Mouse (Mus musculus) forebrain, embryonic 14.5 days (tissue): ENCODE measurements around the gene Vmn1r4. TPM values are rescaled to one million over a fixed set of nuclear protein-coding genes. Genes with fewer than 3 reads are reported as not detected.

Experiments
- ATAC-seq: fragments of 200-750 bp; cut with Nextera tagmentation; 2 replicates; pipeline ENCODE4 v1.8.0; 2017; ENCODE audit warnings: mild to moderate bottlenecking, moderate library complexity
- DNase-seq: peaks from one replicate; pipeline ENCODE4 v3.0.0-alpha.2; 2015; ENCODE audit warnings: low spot score
- H3K27ac ChIP-seq: fragments of 300-500 bp; sonication (generic); 2 replicates; pipeline ENCODE4 v1.5.1; 2014; ENCODE audit warnings: low read depth, mild to moderate bottlenecking, control low read depth, low read length, moderate library complexity
- H3K27me3 ChIP-seq: fragments of 300-500 bp; sonication (generic); replicated peaks from 2 replicates; pipeline ENCODE4 v1.6.1; 2014; ENCODE audit warnings: low read length, control low read depth, mixed read lengths; ENCODE audit not compliant: control insufficient read depth, insufficient read depth
- H3K36me3 ChIP-seq: fragments of 300-500 bp; sonication (generic); 2 replicates; pipeline ENCODE4 v1.6.1; 2014; ENCODE audit warnings: low read length, control low read depth; ENCODE audit not compliant: control insufficient read depth, insufficient read depth
- H3K4me1 ChIP-seq: fragments of 300-500 bp; sonication (generic); 2 replicates; pipeline ENCODE4 v1.6.1; 2014; ENCODE audit warnings: antibody characterized with exemption, low read length, control low read depth; ENCODE audit not compliant: control insufficient read depth, insufficient read depth
- H3K4me2 ChIP-seq: fragments of 300-500 bp; sonication (generic); 2 replicates; pipeline ENCODE4 v1.6.1; 2014; ENCODE audit warnings: mild to moderate bottlenecking, control low read depth, low read length
- H3K4me3 ChIP-seq: fragments of 300-500 bp; sonication (generic); 2 replicates; pipeline ENCODE4 v1.5.1; 2014; ENCODE audit warnings: low read depth, low read length, control low read depth
- H3K9ac ChIP-seq: fragments of 300-500 bp; sonication (generic); 2 replicates; pipeline ENCODE4 v1.6.1; 2014; ENCODE audit warnings: mild to moderate bottlenecking, low read length, control low read depth, moderate library complexity
- H3K9me3 ChIP-seq: fragments of 300-500 bp; sonication (generic); replicated peaks from 2 replicates; pipeline ENCODE4 v1.6.1; 2016; ENCODE audit warnings: low read length, control low read depth, mixed read lengths; ENCODE audit not compliant: control insufficient read depth
- WGBS: fragments of 180-500 bp; shearing (Covaris S2); extraction: QIAGEN DNeasy Blood & Tissue Kit; methylation state at CpG from one replicate; pipeline ENCODE4 v1.1.7; 2014; 5-methylcytosine and 5-hydroxymethylcytosine counted together
- polyA plus RNA-seq: library from polyadenylated mRNA; unstranded; fragments of >200 nt; fragmentation: Nextera tagmentation; extraction: Ambion mirVana; gene quantifications from 2 replicates; pipeline ENCODE4 v1.2.1, GENCODE M21; 2014

Gene Vmn1r4
- polyA plus RNA-seq, 1 experiment from 2014 or later = 0.33 TPM

- H3K4me3 ChIP-seq = no peak overlapping the region
- no peaks in the 10 kb centered on the region for H3K27me3 ChIP-seq
- DNase-seq = peak; percentile 20
- no peak overlapping the region for H3K27ac ChIP-seq
- H3K4me2 ChIP-seq = no peak overlapping the region
- 26% methylated on average over 12 of the region's 12 CpGs for WGBS
- H3K36me3 ChIP-seq = no peaks in the 10 kb centered on the region
- no peak for ATAC-seq
- no peaks in the 10 kb centered on the region for H3K9me3 ChIP-seq
- H3K9ac ChIP-seq = no peak overlapping the region
- H3K4me1 ChIP-seq = peaks cover 11% of the 10 kb centered on the region; the same call in 1 of the 2 replicates
These were observed 21.9 kb upstream of the Vmn1r4 start for GRCm38 (mm10) chr6:56901824-56902386.

- Histone ChIP-seq H3K9ac (no peak overlapping the region), H3K27ac (no peak overlapping the region), H3K4me2 (no peak overlapping the region), H3K4me1 (peaks cover 11% of the 10 kb centered on the region; the same call in 1 of the 2 replicates), H3K4me3 (no peak overlapping the region), H3K27me3 (no peaks in the 10 kb centered on the region), H3K36me3 (no peaks in the 10 kb centered on the region), H3K9me3 (no peaks in the 10 kb centered on the region)
- DNase-seq (no peak), ATAC-seq (no peak)
- WGBS = 76% methylated on average over 7 of the region's 7 CpGs
These were observed 21.0 kb upstream of the Vmn1r4 start for GRCm38 (mm10) chr6:56902606-56903520.

DNA sequence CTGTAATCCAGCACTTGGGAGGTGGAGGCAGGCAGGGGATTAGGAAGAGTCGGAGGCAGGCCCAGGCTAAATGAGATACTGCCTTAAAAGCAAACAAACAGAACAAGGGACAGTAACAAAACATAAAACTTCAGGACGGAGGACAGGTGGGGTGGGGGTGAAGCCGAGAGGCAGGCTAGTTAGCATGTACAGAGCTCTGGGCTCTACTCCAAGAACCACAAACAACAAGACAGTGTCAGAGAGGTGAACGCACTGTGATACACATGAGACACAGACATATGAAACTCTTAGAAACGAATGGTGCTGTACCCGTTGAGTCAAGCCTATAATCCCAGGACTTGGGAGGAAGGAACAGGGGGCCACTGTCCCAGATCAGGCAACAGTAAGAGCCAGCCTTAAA lies 20.0 kb upstream of the Vmn1r4 start:
- no peaks in the 10 kb centered on the region for H3K36me3 ChIP-seq
- DNase-seq (no peak), ATAC-seq (peak; percentile 25; the same call in 1 of the 2 replicates)
- H3K9ac ChIP-seq = no peak overlapping the region
- no peaks in the 10 kb centered on the region for H3K9me3 ChIP-seq
- no peak overlapping the region for H3K4me3 ChIP-seq
- no peaks in the 10 kb centered on the region for H3K27me3 ChIP-seq
- no peak overlapping the region for H3K27ac ChIP-seq
- H3K4me2 ChIP-seq = no peak overlapping the region
- H3K4me1 ChIP-seq = peaks cover 11% of the 10 kb centered on the region; the same call in 1 of the 2 replicates
- WGBS = 33% methylated on average over 6 of the region's 6 CpGs

- H3K9ac ChIP-seq = no peak overlapping the region
- peaks cover 11% of the 10 kb centered on the region; the same call in 1 of the 2 replicates for H3K4me1 ChIP-seq
- 86% methylated on average over 1 of the region's 1 CpGs for whole genome bisulfite sequencing
- H3K36me3 ChIP-seq = no peaks in the 10 kb centered on the region
- no peak overlapping the region for H3K4me3 ChIP-seq
- no peak; the same call in 1 of the 2 replicates for ATAC-seq
- no peaks in the 10 kb centered on the region for H3K27me3 ChIP-seq
- peak; percentile 16 for DNase-seq
- H3K4me2 ChIP-seq = no peak overlapping the region
- no peaks in the 10 kb centered on the region for H3K9me3 ChIP-seq
- no peak overlapping the region for H3K27ac ChIP-seq
These were observed 19.5 kb upstream of the Vmn1r4 start for GRCm38 (mm10) chr6:56904330-56904729.

GRCm38 (mm10) chr6:56904982-56905381 lies 18.8 kb upstream of the Vmn1r4 start:
- 84% methylated on average over 2 of the region's 2 CpGs for WGBS
- Histone ChIP-seq H3K9me3 (no peaks in the 10 kb centered on the region), H3K9ac (no peak overlapping the region), H3K27ac (no peak overlapping the region), H3K27me3 (no peaks in the 10 kb centered on the region), H3K4me3 (no peak overlapping the region), H3K4me1 (peaks cover 11% of the 10 kb centered on the region; the same call in 1 of the 2 replicates), H3K36me3 (no peaks in the 10 kb centered on the region), H3K4me2 (no peak overlapping the region)
- no peak for DNase-seq
- no peak for ATAC-seq

DNA sequence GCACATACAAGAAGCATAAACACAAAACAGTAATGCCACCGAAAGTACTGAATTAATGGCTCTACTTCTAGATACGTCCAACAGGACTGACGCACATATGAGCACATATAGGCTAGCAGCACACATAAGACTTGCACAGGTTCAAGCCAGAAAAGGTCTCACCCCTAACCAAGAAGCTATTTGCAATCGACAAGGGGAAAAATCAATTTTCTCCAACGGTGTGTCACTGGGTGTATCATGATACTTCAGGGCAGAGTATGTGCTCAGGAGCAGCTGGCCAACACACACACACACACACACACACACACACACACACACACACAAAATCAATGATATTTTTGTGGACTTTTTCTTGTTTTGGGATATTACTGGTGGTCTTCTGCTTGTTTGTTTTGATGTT lies 18.3 kb upstream of the Vmn1r4 start:
- no peak overlapping the region for H3K9ac ChIP-seq
- no peaks in the 10 kb centered on the region for H3K27me3 ChIP-seq
- H3K4me1 ChIP-seq = peaks cover 11% of the 10 kb centered on the region; the same call in 1 of the 2 replicates
- DNase-seq (no peak), ATAC-seq (no peak)
- H3K27ac ChIP-seq = no peak overlapping the region
- H3K4me3 ChIP-seq = no peak overlapping the region
- WGBS = 88% methylated on average over 5 of the region's 5 CpGs
- H3K4me2 ChIP-seq = no peak overlapping the region
- H3K9me3 ChIP-seq = no peaks in the 10 kb centered on the region
- no peaks in the 10 kb centered on the region for H3K36me3 ChIP-seq

- no peak overlapping the region for H3K4me3 ChIP-seq
- DNase-seq (no peak), ATAC-seq (no peak)
- no peak overlapping the region for H3K27ac ChIP-seq
- peaks cover 11% of the 10 kb centered on the region; the same call in 1 of the 2 replicates for H3K4me1 ChIP-seq
- H3K9me3 ChIP-seq = no peaks in the 10 kb centered on the region
- no peak overlapping the region for H3K4me2 ChIP-seq
- no peak overlapping the region for H3K9ac ChIP-seq
- no peaks in the 10 kb centered on the region for H3K36me3 ChIP-seq
- H3K27me3 ChIP-seq = no peaks in the 10 kb centered on the region
- 87% methylated on average over 8 of the region's 8 CpGs for WGBS
These were observed 17.5 kb upstream of the Vmn1r4 start for GRCm38 (mm10) chr6:56906121-56906846.

GRCm38 (mm10) chr6:56907973-56908372 lies 15.8 kb upstream of the Vmn1r4 start:
- H3K4me2 ChIP-seq = no peak overlapping the region
- no peaks in the 10 kb centered on the region for H3K27me3 ChIP-seq
- H3K4me3 ChIP-seq = no peak overlapping the region
- no peak overlapping the region for H3K27ac ChIP-seq
- no peak overlapping the region for H3K9ac ChIP-seq
- no peak for DNase-seq
- H3K36me3 ChIP-seq = no peaks in the 10 kb centered on the region
- ATAC-seq = no peak
- 86% methylated on average over 3 of the region's 3 CpGs for WGBS
- no peaks in the 10 kb centered on the region for H3K9me3 ChIP-seq
- H3K4me1 ChIP-seq = 0 out of 2 replicates have a peak, but pooled peaks cover 7% of the 10 kb centered on the region
